Mouse (Mus musculus) lung, postnatal 10 days (tissue): Measurements from ENCODE around the gene Cd2bp2.
"Not testable (repeated sequence)": the region's sequence is repeated elsewhere in the genome, so short reads cannot be mapped to it uniquely, and the experiment has no call there.

Experiments
- DNase-seq: peaks from one replicate; pipeline ENCODE4 v3.0.0; 2021

The Cd2bp2 gene

GRCm38 (mm10) chr7:127188305-127189276, 7.3 kb downstream of the Cd2bp2 start:
- DNase-seq: no peak

- DNase-seq: no peak
Observed at GRCm38 (mm10) chr7:127187351-127187750, 8.5 kb downstream of the Cd2bp2 start.

DNA sequence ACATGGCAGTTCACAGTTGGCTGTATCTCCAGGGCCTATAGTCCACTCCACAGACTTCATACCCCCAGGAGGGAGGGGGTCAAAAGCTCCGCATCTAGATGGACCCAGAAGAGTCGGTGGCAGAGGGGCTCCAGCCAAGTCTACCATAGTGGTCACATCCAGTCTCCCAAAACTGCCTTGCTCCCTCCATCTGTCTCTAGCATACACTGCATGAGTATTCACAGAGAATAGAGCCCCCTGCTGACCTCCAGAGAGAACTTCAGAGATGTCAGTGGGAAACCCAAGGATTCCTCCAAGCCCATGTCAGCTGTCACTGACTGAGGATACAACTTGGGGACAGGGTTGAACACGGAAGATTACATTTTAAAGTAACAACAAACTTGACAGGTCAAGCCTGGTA, 10.2 kb downstream of the Cd2bp2 start:
- DNase-seq: peak; percentile 41

GRCm38 (mm10) chr7:127184720-127185119, 11.1 kb downstream of the Cd2bp2 start:
- no peak for DNase-seq

- DNase-seq: no peak
Observed at GRCm38 (mm10) chr7:127183828-127184227, 12.0 kb downstream of the Cd2bp2 start.

- DNase-seq: no peak
Observed at GRCm38 (mm10) chr7:127183345-127183744, 12.5 kb downstream of the Cd2bp2 start.

- DNase-seq: not testable (repeated sequence)
Observed at GRCm38 (mm10) chr7:127181724-127182123, 14.1 kb downstream of the Cd2bp2 start.

- DNase-seq: no peak
Observed at GRCm38 (mm10) chr7:127180783-127181182, 15.1 kb downstream of the Cd2bp2 start.

GRCm38 (mm10) chr7:127176937-127177336, 18.9 kb downstream of the Cd2bp2 start:
- no peak for DNase-seq

DNA sequence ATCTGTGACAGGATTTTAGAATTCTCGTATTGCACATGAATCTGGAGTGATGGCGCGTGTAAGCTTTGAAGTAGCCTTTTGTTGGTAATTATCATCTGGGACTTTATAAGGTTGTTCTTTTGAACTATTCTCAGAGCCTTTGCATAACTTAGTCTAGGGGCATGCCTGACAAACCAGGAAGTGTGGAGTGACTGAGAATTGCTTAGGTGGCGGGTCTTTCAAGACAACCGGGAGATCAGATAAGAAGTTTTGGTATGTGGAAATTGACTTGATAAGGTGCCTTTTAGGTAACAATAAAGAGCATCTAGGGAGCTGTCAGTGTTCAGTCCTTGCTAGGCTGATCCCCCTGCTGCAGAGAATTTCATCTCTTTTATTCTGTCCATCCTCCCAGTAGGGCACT, 29.3 kb downstream of the Cd2bp2 start:
- DNase-seq: no peak

GRCm38 (mm10) chr7:127165607-127166493, 30.0 kb downstream of the Cd2bp2 start:
- no peak for DNase-seq

- DNase-seq: no peak
Observed at GRCm38 (mm10) chr7:127164002-127164401, 31.8 kb downstream of the Cd2bp2 start.

- no peak for DNase-seq
Observed at GRCm38 (mm10) chr7:127162546-127162945, 33.3 kb downstream of the Cd2bp2 start.

- DNase-seq: no peak
Observed at GRCm38 (mm10) chr7:127157548-127157947, 38.3 kb downstream of the Cd2bp2 start.

- DNase-seq: no peak
Observed at GRCm38 (mm10) chr7:127153477-127153876, 42.4 kb downstream of the Cd2bp2 start.

- DNase-seq: no peak
Observed at GRCm38 (mm10) chr7:127152464-127152863, 43.4 kb downstream of the Cd2bp2 start.

GRCm38 (mm10) chr7:127147901-127148300, 47.9 kb downstream of the Cd2bp2 start:
- peak; percentile 51 for DNase-seq

- DNase-seq: no peak
Observed at GRCm38 (mm10) chr7:127146267-127146603, 49.6 kb downstream of the Cd2bp2 start.

- no peak for DNase-seq
Observed at GRCm38 (mm10) chr7:127145387-127146266, 50.2 kb downstream of the Cd2bp2 start.

DNA sequence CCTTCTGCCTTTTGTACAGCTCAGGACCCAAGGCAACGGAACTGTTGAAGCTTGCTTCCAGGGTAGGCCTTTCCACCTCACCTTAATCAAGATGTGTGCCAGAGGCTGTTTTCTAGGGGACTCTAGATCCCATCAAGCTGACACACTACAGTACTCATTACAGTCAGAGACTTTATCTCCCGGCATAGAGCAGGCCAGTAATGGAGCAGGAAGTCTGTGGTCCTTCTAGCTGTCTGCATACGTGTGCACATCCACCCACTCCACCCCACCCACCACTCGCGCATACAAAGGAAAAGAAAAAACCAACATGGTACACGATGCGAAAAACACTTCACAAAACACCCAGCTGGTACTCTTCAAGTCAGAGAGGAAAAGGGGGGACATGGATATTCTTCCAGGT, 51.4 kb downstream of the Cd2bp2 start:
- no peak for DNase-seq

DNA sequence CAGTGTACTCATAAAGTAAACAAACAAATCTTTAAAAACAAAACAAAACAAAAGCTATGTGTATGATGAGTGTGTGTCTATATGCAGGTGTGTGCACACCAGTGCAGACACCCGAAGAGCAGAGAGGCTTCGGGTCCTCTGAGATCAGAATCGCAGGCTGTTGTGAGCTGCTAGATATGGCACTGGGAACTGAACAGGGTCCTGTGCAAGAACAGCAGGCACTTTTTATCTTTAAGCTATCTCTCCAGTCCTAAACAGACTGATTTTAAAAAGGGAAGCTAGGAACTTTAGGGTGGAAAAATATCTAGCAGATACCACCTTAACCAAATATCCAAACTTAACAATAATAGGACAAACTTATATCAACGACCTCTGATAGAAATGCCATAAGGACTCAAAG, 53.2 kb downstream of the Cd2bp2 start:
- DNase-seq: no peak

DNA sequence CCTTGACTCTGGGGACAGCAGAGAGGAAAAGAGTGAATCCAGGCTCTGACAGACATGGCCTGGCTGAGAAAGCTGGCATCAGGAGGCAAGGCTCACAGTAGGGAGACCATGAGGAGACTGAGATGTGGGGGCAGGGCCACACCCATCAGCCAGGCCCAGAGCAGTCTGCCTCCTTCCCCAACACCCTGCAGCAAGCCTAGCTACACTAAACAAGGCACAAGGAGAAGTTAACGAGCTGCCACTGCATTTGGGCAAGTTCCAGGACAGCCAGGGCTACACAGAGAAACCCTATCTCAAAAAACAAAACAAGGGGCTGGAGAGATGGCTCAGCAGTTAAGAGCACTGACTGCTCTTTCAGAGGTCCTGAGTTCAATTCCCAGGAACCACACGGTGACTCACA, 53.6 kb downstream of the Cd2bp2 start:
- no peak for DNase-seq
